Mouse (Mus musculus) gastrocnemius, postnatal 4 days (tissue): ENCODE data around the gene Per3. TPM values are rescaled to one million over a fixed set of nuclear protein-coding genes. Genes with fewer than 3 reads are reported as not detected.
A peak's percentile ranks its signal among the peaks of the same experiment; 100 is the strongest.
"Not testable (repeated sequence)": the region's sequence is repeated elsewhere in the genome, so short reads cannot be mapped to it uniquely, and the experiment has no call there.

Experiments
- DNase-seq, 2 experiments: peaks; one replicate each; pipeline ENCODE4 v3.0.0; 2021 to 2022; ENCODE audit warnings: low spot score in 2 of 2, mixed read lengths in 2 of 2
- total RNA-seq, 2 experiments: library from RNA; stranded (reverse); gene quantifications; 2 replicates each; pipeline ENCODE4 v1.2.3; 2021

Per3 gene
- total RNA-seq, 2 experiments from 2014 or later = 10.5 to 15.4 TPM

DNA sequence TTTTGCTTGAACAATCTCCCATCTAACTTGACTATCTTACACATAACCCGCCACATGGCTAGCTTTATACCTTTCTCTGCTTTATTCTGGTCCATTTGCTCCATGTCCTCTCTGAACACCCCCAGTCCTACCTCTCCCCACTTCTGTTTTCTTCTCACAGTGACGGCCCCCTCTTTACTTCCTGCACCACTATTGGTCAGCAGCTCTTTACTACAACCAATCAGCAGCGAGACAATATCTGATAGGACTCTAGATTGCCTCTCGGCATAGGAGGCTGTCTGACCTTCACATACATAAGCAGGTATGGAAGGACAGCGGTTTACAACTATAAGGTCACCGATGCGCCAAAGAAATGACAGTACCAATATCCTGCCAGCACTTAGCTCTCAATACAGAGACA, 7.9 kb downstream of the Per3 start:
- DNase-seq = no peak

DNA sequence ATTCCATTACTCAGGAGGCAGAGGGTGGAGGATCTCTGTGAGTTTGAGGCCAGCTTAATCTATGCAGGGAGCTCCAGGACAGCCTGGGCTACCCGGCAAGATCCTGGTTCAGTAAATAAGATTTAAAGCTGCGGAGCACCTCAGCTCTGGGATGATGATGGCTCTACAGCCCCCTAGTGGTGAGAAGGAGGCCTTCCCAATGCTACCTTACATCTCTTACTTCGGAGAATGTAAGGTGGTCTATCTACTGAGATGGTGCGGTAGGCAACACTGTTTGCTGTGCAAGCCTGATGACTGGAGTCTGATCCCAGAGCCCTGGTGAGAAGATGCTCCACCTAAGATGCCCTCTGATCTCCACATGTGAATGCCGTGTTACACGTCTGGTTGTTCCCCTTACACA, 17.5 kb downstream of the Per3 start:
- no peak for DNase-seq

DNA sequence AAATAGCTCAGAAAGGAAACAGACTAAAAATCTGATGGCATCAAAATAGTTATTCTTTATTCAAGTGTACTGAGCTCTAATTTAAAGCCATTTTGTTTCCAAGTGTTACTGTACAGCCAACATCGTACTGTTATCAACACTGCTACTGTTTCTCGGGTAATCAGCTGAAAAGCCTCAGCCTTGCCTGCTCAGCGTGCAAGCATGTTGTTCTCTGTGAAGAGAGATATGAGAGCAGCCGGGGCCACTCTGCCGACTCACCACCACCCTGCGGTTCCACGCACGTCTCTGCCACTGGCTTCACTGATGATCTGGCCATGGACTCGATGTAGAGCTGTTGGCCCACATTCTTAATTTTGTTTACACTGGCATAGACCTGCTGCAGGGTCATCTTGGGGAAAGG, 20.3 kb downstream of the Per3 start:
- DNase-seq = no peak

DNA sequence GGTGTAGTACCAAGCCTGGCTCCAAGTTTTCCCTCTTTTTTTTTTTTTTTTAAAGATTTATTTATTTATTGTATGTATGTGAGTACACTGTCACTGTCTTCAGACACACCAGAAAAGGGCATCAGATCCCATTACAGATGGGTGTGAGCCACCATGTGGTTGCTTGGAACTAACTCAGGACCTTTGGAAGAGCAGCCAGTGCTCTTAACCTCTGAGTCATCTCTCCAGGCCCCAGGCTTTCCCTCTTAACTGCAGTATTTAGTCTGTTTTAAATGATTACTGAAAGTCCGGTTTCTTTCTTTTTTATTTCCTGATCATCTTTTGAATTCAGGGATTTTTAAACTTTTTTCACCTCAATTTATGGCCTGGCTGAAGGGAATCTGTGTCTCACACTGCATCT, 27.1 kb downstream of the Per3 start:
- DNase-seq = not testable (repeated sequence)

DNA sequence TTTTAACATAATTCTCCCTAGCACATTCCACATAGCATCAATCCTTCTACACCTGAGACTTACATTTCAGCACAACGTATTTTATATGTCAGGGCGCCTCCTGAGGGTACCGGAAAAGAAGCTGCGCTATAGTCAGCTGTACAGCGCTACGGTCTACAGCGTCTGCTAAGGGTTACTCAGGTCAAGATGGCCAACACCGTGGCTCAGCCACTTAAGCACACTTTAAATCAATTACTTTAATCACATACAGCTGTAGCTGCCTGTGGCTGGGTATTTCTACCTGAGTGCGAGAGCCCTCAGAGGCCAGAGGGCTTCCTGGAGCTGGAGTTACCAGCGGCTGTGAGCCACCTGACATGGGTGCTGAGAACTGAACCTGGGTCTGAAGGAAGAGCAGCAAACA, 28.5 kb downstream of the Per3 start:
- no peak for DNase-seq

DNA sequence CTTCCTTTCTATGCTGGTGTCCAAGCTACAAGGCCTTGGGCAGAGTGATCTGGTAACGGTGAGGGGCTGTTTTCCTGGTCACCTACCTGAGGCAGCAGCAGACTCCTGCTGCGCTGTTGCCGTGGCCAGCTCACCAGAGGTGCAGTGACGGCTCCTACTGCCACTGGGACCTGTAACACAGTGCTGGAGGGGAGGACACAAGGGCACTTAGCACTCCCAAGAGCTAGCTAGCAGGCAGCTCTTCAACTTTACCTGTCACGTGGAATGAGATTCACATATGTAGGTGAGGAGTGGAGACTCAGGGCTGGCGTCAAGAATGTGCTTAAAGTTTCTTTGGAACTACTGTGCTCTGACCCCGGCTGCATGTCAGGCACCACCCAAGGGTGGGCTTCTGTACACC, 34.1 kb downstream of the Per3 start:
- DNase-seq = no peak

DNA sequence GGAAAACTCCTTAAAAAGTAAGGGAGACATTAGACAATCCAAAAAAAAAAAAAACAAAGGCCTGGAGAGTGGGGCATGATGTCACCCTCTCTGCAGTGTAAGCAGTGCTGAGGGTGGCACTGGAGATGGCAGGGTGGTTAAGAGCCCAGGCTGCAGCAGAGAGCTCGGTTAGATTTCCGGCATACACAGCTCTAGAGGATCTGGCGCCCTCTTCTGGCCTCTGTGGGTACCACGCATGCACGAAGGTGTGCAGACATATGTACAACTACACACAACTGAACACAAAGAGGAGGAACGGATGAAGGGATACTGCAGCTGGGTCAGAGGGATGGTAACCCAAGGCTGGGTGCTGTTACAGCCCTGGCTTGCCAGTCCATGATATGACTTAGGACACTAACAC, 37.5 kb downstream of the Per3 start:
- DNase-seq = peak in 1 of 2 experiments; percentile 26

DNA sequence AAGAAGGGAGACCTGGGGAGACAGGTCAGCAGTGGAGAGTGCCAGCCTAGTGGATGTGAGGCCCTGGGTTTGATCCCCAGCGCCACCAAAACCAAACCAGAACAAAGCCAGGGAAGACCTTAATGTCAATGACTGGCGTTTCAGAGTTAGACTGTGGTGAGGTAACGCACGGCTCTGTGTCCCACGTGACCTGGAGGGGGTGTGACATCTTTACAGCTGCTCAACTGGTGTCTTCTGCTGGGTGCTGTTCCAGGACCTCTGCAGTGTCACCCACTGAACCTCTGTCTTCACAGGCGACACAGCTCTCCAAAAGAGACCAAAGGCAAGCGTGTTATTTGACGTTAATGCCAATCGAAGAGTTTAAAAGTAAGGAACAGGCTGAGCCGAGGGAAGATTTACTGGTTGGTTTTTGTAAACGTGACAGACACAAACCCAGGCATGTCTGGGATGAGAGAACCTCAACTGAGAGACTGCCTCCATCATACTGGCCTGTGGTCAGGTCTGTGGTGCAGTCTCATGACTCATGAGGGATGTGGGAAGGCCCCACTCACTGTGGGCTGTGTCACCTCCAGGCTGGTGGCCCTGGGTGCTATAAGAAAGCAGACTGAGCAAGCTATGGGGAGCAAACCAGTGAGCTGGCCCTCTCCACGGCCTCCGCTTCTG, 38.7 kb downstream of the Per3 start:
- no peak for DNase-seq

DNA sequence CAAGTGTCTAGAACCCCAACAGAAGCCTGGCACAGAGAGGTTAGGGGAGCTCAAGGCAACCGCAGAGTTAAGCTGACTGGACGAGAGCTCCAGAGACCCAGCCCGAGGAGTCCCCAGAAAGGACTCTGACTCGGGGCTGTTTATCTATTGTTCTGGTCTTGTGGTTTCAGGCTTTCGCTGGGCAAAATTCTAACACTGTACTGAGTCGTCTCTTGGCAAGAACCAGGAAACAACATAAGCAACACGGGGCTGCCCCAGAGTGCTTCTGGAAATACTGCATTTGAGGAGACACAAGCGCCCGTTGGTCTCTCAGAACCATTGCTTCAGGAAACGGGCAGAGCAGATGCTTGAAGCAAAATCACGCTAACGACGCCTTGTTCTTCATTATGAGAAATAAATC, 43.1 kb downstream of the Per3 start:
- no peak for DNase-seq

DNA sequence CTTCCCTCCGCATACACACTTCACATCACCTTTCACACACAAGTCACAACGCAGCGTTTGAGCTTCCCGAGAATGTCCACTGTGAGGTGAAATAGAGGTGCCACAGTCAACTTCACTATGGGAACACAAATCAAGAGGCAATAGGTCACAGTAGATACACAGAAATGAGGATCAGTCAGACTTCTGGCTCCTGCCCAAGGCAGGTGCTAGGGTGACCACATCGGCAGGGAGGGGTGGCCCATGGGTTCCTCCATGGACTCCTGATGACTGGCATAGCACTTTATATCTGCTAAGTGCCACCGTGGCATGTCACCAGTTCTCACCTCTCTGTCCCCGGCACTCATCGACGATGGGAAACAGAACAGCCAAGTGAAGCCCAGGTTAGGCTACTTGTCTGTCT, 45.8 kb downstream of the Per3 start:
- no peak for DNase-seq

DNA sequence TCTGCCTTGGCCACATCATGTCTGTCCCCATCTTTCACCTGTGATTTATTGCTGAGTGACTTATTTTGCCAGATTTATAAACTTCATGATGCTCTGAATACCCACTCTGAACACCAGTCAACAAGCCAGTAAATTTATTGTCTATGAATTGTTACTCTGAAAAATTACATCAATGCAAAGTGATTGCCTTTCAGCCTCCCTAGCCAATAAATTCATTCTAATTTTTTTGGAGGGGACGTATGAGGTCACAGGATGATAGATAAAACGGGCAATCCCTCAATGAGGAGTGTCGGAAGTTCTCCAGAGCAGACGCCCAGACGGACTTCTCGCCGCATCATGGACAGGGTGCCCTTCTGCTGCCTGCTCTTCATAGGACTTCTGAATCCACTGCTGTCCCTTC, 47.7 kb downstream of the Per3 start, which contains the start of gene Uts2:
TSS of gene Uts2 (plus strand) at position 301 of the 400 bp plus-strand sequence.
- no peak for DNase-seq

DNA sequence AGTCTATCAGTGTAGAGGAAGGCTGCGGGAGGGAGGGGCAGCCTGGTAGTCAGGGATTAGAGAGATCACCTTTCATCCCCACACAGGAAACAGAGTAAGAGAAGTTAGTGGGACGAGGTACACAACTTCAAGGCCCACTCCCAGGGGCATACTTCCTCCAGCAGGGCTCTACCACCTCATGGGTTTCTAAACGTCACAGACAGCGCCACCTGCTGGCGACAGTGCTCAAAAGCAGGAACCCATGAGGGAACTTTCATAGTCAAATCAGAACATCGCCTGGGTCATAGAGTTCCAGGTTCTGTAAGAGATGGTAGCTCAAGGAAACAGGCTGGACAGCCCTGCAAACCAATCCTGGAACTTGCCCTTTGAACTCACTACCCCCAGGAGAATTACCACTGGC, 54.3 kb downstream of the Per3 start:
- DNase-seq = no peak

DNA sequence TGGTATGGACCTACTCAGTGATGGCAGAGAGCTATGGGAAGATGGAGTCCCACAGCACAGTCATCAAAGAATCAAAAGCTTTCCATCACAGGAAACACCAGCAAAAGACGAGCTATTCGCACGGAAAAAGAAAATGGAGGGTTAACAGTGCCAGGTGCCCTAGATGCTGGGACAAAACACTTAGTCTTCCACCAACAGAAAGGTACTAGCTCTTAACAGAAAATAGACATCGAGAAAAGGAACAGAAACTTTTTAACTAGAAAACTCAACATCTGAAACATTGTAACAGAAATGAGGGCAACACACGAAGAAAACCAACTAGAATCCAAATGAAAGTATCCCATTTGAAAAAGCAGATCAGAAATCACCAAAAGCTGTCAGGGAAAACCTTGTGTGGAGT, 64.3 kb downstream of the Per3 start:
- no peak for DNase-seq

DNA sequence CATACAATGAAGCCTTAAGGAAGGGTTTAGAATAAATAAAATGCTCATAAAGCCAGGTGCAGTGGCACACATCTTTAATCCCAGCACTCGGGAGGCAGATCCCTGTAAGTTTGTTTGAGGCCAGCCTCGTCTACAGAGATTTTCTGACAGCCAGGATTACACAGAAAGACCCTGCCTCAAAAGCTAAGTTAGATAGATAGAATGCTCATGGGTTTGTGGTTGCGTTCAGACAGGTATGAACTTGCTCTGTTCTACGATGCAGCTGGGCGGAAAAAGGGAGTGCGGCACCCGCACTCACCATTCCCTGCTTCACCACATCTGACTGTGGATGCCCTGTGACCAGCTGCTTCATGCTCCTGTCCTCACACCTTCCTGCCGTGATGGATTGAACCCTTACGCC, 65.0 kb downstream of the Per3 start:
- no peak for DNase-seq

DNA sequence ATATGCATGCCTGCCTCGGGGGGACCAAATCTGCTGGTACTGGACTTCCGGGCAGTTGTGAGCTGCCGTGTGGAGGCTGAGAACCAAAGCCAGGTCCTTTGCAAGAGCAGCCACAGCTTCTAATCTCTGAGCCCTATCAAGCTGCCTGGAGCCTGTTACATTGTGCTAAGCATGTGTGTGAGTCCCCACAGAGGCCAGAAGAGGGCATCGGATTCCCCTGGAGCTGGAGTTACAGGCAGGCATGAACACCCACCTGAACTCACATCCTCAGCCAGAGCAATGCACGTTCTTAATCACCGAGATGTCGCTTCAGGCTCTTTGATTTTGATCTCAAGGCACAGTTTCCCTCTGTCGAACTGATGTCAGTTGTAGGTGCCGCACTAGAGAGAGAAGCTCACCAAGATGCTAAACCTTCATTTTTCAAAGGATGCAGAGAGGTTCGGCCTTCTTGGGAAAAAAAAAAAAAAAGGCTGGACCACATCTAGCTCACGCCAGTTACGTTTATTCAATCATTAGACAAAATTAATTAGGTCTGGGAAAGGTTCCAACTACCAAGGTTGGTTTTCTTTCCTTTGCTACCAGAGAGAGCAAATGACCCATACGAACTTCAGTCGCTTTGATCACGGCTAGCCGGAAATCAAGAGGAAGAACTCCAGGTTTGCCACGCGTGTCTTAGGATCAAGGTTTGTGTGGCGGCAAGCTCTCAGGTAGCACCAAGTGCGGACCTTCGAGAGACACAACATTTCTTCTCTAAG, 66.1 kb downstream of the Per3 start:
- DNase-seq = no peak

DNA sequence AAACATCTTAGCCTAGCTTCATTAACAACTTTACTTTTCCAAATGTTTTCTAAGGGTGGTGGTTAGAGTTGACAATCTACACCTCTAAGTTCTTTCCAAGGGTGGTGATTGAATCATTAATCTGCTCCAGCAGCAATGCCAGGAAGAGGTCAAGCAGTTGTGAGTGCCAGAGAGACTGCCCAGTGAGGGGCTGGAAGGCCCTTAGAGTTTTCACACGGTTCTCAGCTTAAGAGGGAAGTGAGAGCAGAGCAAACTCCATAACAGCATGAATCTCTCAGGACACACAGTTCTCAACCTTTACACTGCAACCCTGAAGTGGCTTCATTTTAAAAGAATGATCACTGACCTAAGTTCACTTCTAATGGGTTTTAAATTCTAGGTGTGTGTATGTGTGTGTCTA, 69.3 kb downstream of the Per3 start:
- no peak for DNase-seq

DNA sequence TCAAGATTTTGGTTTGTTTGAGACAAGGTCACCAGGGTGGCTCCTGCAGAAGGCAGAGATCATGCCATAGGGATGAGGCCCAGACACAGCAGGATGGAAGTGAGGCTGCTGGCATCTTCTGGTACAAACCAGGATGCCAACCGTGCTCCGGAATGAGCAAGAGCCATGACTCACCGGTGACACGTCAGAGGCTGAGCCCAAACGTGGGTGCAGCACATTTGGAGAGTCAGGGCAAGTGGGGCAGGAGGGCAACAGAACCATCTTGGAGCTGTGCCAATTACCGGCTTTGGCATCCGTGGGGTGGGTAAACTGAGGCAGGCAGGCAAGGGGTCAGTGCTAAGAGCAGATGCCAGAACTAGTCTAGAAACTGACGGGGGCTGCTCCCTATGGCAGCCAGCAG, 71.2 kb downstream of the Per3 start:
- DNase-seq = no peak

DNA sequence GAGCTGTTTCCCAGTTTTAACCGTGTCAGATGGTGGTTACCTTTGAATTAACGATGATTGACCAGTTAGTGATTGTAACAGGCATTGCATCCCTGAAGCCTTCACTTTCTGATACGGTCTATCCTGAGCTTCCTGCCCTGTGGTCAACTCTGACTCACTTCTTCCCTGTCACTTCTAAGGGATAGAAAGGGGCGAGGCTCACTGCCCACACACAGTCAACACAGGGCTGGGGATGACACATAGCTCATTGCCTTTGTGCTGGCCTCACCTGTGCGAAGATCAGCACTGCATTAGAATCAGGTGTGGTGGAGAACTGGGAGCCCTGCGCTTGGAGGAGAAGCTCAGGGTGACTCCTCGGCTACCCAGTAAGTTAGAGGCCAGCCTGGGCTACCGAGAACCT, 75.5 kb downstream of the Per3 start:
- DNase-seq = no peak

DNA sequence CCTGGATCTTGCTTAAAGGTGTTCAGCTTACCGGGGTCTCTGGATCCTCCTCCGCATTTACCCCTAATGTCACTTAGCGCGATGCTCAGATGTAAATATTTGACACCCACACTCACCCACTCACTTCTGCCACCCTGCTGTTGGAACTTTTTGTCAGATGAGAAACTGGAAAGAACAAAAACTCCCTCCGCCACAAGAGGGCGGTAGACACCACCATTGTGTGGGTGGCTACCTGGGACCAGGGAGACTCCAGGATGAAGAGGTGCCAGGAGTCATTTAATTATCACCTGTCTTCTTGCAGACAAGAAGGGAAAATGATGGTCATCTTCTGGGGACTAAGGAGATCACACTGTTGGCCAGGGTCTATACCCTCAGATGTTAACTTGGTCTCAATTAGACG, 77.9 kb downstream of the Per3 start:
- no peak for DNase-seq

DNA sequence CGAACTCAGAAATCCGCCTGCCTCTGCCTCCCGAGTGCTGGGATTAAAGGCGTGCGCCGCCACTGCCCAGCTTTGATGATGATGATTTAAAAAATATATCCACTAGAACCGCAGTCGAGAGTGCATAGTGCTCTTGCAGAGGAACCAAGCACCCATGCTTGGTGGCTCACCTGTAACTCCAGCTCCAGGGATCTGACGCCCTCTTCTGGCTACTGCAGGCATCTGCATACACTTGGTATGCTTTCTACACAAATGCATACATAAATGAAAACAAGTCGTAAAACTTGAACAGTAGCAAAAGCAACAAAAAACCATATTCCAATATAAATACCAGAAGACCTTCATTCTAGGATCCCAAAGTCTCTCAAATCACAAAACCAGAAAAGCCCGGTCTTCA, 78.9 kb downstream of the Per3 start:
- no peak for DNase-seq

DNA sequence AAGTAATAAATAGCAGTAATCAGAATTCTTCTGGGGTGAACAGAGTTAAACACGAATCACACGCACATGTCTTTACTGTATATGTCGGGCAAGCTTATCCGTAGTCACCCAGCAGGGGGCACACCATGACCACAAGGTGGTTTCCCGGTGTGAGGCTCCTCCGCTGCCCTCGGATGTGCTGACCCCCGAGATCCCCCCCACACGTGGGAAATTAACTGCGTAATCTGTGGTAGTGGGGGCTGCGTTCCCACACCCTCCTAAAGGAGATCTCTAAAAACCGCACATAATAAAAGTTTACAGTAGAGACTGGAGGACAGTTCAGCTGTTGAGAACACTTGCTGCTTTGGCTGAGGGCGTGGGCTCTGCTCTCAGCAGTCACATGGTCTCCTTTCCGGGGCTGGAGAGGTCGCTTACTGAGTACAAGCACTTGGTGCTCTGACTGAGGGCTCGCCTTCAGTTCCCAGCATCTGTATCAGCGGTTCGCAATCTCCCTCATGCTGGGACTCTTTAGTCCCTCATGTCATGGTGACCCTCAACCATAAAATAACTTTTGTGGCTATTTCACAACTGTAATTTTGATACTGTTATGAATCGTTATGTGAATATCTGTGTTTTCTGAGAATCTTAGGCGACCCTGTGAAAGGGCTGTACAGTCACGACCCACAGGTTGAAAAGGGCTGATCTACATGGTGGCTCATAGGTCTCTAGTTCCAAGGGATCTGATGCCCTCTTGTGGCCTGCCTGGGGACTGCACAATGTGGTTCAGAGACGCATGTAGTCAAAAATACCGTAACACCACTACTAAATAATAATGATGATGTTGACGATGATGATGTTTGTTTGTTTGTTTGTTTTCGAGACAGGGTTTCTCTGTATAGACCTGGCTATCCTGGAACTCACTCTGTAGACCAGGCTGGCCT, 79.6 kb downstream of the Per3 start:
- DNase-seq = peak; percentile 62 to 83

DNA sequence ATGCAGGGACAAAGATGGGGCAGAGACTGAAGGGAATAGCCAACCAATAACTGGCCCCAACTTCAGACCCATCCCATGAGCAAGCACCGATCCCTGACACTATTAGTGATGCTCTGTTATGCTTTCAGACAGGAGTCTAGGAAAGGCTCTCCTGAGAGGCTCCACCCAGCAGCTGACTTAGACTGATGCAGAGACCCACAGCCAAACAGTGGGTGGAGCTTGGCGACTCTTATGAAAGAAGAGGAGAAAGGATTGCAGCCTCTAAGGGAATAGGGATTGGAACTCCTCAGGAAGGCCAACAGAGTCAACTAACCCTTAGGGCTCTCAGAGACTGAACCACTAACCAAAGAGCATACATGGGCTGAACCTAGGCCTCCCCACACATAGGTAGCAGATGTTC, 80.8 kb downstream of the Per3 start:
- no peak for DNase-seq
